Mouse (Mus musculus) megakaryocyte, embryonic 14.5 days (primary cell): ENCODE measurements around the gene Cst9.

Experiments
- FLI1 ChIP-seq: IDR thresholded peaks from 2 replicates; pipeline ENCODE4 v1.6.1; 2012; ENCODE audit warnings: low read length, inconsistent platforms, mixed read lengths
- GATA1 ChIP-seq: IDR thresholded peaks from 3 replicates; pipeline ENCODE4 v1.6.1; 2012; ENCODE audit warnings: mixed read lengths, low read length, inconsistent platforms, borderline replicate concordance

DNA sequence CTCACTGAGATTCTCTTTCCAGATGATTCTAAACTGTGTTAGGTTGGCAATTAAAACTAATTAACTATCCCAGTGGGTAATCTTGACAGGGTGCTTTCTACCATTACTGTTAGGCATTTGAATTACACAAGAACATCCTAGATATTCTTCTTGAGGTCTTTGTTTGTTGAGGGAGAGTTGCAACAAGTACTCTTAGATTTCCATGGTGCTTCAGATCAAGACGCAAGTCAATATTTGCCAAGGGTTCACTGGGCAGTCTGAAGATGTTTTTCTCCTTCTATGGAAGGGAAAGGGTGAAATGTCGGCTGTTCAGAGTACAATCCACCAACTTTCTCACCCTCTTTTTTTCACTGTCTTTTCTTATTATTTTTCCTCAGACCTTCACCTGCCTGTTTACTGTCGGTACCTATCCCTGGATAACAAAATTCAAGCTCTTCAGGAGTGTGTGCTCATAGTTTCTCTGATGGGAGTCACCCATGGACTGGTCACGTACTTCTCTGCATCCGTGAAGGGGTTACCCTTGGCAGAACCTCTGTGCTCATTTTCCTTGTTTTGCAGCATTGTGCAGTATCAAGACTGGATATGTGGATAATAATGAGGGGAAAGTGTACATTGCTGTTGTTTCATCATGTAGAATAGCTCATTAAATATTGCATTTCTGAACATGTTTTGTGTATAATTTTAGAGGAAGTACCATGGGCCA, 3.3 kb downstream of the Cst9 start:
- TF ChIP-seq FLI1 (no peak), GATA1 (no peak)
